Mouse (Mus musculus) heart, embryonic 12.5 days (tissue): ENCODE data around the gene Gm10318. TPM values are rescaled to one million over a fixed set of nuclear protein-coding genes. Genes with fewer than 3 reads are reported as not detected.

Source experiments
- ATAC-seq: fragments of 200-750 bp; cut with Nextera tagmentation; 2 replicates; pipeline ENCODE4 v1.8.0; 2017; ENCODE audit warnings: moderate TSS enrichment, moderate library complexity; ENCODE audit not compliant: insufficient number of reproducible peaks, low FRiP score
- H3K27ac ChIP-seq: fragments of 300-500 bp; sonication (generic); 2 replicates; pipeline ENCODE4 v1.5.1; 2016; ENCODE audit warnings: mild to moderate bottlenecking, moderate library complexity; ENCODE audit not compliant: poor library complexity, severe bottlenecking
- H3K27me3 ChIP-seq: fragments of 300-500 bp; sonication (generic); replicated peaks from 2 replicates; pipeline ENCODE4 v1.6.1; 2016; ENCODE audit warnings: mild to moderate bottlenecking, moderate library complexity
- H3K36me3 ChIP-seq: fragments of 300-500 bp; sonication (generic); 2 replicates; pipeline ENCODE4 v1.6.1; 2016; ENCODE audit warnings: mild to moderate bottlenecking, moderate library complexity
- H3K4me1 ChIP-seq: fragments of 300-500 bp; sonication (generic); replicated peaks from 2 replicates; pipeline ENCODE4 v1.6.1; 2016; ENCODE audit warnings: mild to moderate bottlenecking
- H3K4me2 ChIP-seq: fragments of 300-500 bp; sonication (generic); 2 replicates; pipeline ENCODE4 v1.6.1; 2016; ENCODE audit warnings: mild to moderate bottlenecking, moderate library complexity
- H3K4me3 ChIP-seq: fragments of 300-500 bp; sonication (generic); 2 replicates; pipeline ENCODE4 v1.5.1; 2016; ENCODE audit warnings: mild to moderate bottlenecking
- H3K9ac ChIP-seq: fragments of 300-500 bp; sonication (generic); 2 replicates; pipeline ENCODE4 v1.6.1; 2016; ENCODE audit warnings: mild to moderate bottlenecking, moderate library complexity
- H3K9me3 ChIP-seq: fragments of 300-500 bp; sonication (generic); replicated peaks from 2 replicates; pipeline ENCODE4 v1.6.1; 2016; ENCODE audit warnings: mild to moderate bottlenecking, moderate library complexity
- WGBS: fragments of 180-500 bp; shearing (Covaris S2); methylation state at CpG from one replicate; pipeline ENCODE4 v1.1.7; 2016; 5-methylcytosine and 5-hydroxymethylcytosine counted together
- polyA plus RNA-seq: library from polyadenylated mRNA; unstranded; fragments of >200 nt; fragmentation: Nextera tagmentation; extraction: Ambion mirVana; gene quantifications from 2 replicates; pipeline ENCODE4 v1.2.1, GENCODE M21; 2016

Gene Gm10318
- polyA plus RNA-seq, 1 experiment from 2014 or later, result not detected

GRCm38 (mm10) chr10:77890987-77891565 lies 38.4 kb downstream of the Gm10318 start:
- no peaks in the 10 kb centered on the region for H3K36me3 ChIP-seq
- no peak for ATAC-seq
- WGBS, result 79% methylated on average over 8 of the region's 8 CpGs
- H3K4me3 ChIP-seq, result no peak overlapping the region
- no peak overlapping the region for H3K9ac ChIP-seq
- H3K4me1 ChIP-seq, result peaks cover 10% of the 10 kb centered on the region
- no peak overlapping the region for H3K27ac ChIP-seq
- peaks cover 5% of the 10 kb centered on the region; the same call in 1 of the 2 replicates for H3K9me3 ChIP-seq
- H3K4me2 ChIP-seq, result no peak overlapping the region
- peaks cover 7% of the 10 kb centered on the region for H3K27me3 ChIP-seq

DNA sequence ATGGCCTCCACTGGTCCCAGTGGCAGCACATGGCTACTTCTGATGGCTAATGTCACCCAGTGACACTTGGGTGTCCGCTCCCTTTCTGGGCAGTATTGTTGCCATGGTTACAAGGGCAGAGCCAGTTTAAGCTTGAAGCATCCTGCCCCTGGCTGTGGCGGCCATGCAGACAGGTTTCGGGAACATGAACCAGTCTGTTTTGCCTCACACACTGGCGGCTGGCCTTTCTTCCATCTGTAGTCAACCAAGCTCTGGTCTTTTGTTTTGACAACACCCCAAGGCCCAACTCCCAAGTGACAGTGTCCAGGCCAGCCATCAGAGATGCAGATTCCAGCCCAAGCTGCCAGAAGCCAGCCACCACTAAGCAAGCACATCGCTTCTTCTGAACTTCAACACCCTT lies 42.9 kb downstream of the Gm10318 start:
- WGBS, result 34% methylated on average over 5 of the region's 5 CpGs
- H3K4me3 ChIP-seq, result no peak overlapping the region
- 0 out of 2 replicates have a peak, but pooled peaks have one; percentile 12 for ATAC-seq
- no peak overlapping the region for H3K4me2 ChIP-seq
- no peak overlapping the region for H3K27ac ChIP-seq
- peaks cover 10% of the 10 kb centered on the region for H3K27me3 ChIP-seq
- no peaks in the 10 kb centered on the region for H3K9me3 ChIP-seq
- H3K36me3 ChIP-seq, result no peaks in the 10 kb centered on the region
- peaks cover 12% of the 10 kb centered on the region for H3K4me1 ChIP-seq
- no peak overlapping the region for H3K9ac ChIP-seq

DNA sequence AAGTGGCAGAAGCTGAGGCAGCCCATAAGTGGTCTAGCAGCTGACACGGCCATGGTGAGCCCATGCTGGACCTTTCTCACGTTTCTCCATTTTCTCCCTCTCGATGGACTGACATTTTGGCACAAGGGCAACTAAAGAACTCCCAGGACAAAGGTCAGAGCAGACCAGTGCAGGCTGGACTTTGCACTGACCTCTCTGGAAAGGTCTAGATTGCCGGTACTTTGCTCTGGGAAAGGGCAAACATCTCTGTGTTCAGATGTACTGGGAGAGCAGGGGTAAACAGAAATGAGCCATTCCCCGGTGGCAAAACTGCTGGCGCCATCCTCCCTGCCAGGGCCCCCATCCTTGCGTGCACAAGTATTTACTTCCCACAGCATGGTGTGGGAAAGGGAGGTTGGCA lies 47.5 kb downstream of the Gm10318 start:
- peaks cover 23% of the 10 kb centered on the region for H3K27me3 ChIP-seq
- no peak overlapping the region for H3K9ac ChIP-seq
- H3K4me1 ChIP-seq, result peaks cover 26% of the 10 kb centered on the region
- H3K4me3 ChIP-seq, result no peak overlapping the region
- no peak for ATAC-seq
- H3K4me2 ChIP-seq, result no peak overlapping the region
- WGBS, result 73% methylated on average over 7 of the region's 7 CpGs
- H3K9me3 ChIP-seq, result peaks cover under 1% of the 10 kb centered on the region; the same call in 1 of the 2 replicates
- H3K36me3 ChIP-seq, result no peaks in the 10 kb centered on the region
- H3K27ac ChIP-seq, result no peak overlapping the region

DNA sequence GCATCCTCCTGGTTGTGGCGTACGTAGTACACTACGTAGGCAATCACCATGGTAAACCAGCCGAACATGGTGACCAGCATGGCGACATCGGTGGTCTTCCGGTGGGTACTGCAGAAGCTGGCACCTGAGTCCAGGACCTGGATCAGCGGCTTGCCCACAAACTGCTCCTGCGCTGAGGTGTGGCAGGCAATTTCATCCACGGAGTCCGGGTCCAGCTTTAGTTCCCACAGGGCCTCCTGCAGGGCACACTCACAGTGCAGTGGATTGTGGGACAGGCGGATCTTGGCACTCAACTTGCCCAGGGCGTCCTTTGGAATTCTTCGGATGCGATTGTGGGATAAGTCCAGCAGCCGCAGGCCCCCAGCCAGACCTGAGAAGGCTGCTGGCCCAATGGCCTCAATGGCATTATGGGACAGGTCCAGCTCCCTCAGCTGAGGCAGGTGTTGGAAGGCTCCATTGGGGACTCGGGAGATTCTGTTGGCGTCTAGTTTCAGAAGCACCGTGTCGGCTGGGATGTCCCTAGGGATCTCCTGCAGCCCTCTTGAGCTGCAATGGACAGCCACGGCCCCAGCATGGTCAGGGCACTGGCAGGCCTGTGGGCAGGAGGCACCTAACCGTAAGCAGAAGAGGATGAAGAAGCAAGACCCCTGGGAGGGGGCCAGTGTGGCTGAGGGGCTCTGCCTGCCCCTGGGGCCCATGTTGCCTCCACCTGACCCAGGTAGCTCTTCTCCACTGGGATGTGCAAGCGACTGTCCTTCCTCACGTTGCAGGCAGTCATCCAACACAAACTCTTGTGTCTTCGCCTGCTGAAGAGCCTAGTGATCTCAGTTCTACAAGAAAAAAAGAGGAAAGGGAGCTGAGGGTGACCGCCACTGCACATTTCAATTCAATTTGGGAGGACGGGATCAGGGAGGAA lies 48.5 kb downstream of the Gm10318 start:
- peaks cover 23% of the 10 kb centered on the region for H3K27me3 ChIP-seq
- H3K9me3 ChIP-seq, result peaks cover 4% of the 10 kb centered on the region; the same call in 1 of the 2 replicates
- peaks cover 15% of the 10 kb centered on the region for H3K4me1 ChIP-seq
- no peak overlapping the region for H3K9ac ChIP-seq
- WGBS, result 84% methylated on average over 27 of the region's 27 CpGs
- H3K36me3 ChIP-seq, result no peaks in the 10 kb centered on the region
- peak overlapping the region; percentile 69 for H3K4me2 ChIP-seq
- H3K4me3 ChIP-seq, result peak overlapping the region; percentile 64; the same call in 1 of the 2 replicates
- no peak overlapping the region for H3K27ac ChIP-seq
- no peak for ATAC-seq

GRCm38 (mm10) chr10:77901871-77902210 lies 49.2 kb downstream of the Gm10318 start:
- Histone ChIP-seq H3K36me3 (no peaks in the 10 kb centered on the region), H3K27me3 (peaks cover 23% of the 10 kb centered on the region), H3K27ac (no peak overlapping the region), H3K4me1 (peaks cover 13% of the 10 kb centered on the region), H3K9me3 (peaks cover 4% of the 10 kb centered on the region; the same call in 1 of the 2 replicates), H3K4me2 (peak overlapping the region; percentile 69), H3K9ac (peak overlapping the region; percentile 58), H3K4me3 (peak overlapping the region; percentile 64)
- 3% methylated on average over 14 of the region's 14 CpGs for WGBS
- ATAC-seq, result peak; percentile 7; the same call in 1 of the 2 replicates

- peaks cover 23% of the 10 kb centered on the region for H3K27me3 ChIP-seq
- no peak within 1 kb of the TSS for H3K27ac ChIP-seq
- peak within 1 kb of the TSS; percentile 64 for H3K4me3 ChIP-seq
- H3K9me3 ChIP-seq, result peaks cover 4% of the 10 kb centered on the region; the same call in 1 of the 2 replicates
- no peaks in the 10 kb centered on the region for H3K36me3 ChIP-seq
- peak; percentile 84 for ATAC-seq
- peak within 1 kb of the TSS; percentile 69 for H3K4me2 ChIP-seq
- WGBS, result 2% methylated on average over 44 of the region's 46 CpGs
- peaks cover 13% of the 10 kb centered on the region for H3K4me1 ChIP-seq
- peak within 1 kb of the TSS; percentile 58 for H3K9ac ChIP-seq
Observed at GRCm38 (mm10) chr10:77902211-77902893, 49.7 kb downstream of the Gm10318 start, which contains the start of gene Lrrc3. Gene Lrrc3, minus strand, starts transcription at chr10:77902536.

GRCm38 (mm10) chr10:77902894-77903715 lies 50.4 kb downstream of the Gm10318 start:
- H3K9ac ChIP-seq, result peak overlapping the region; percentile 58; the same call in 1 of the 2 replicates

More at GRCm38 (mm10) chr10:77902894-77903715, 50.4 kb downstream of the Gm10318 start:
- Histone ChIP-seq H3K4me3 (peak overlapping the region; percentile 64), H3K36me3 (no peaks in the 10 kb centered on the region), H3K4me2 (peak overlapping the region; percentile 69), H3K27me3 (peaks cover 23% of the 10 kb centered on the region), H3K27ac (no peak overlapping the region), H3K9me3 (peaks cover 4% of the 10 kb centered on the region; the same call in 1 of the 2 replicates), H3K4me1 (peaks cover 13% of the 10 kb centered on the region)
- WGBS, result 7% methylated on average over 35 of the region's 35 CpGs
- peak; percentile 70 for ATAC-seq

Other genes starting within 250 kb of the Gm10318 start
- gene Sumo3, start 246.8 kb upstream of the Gm10318 start, polyA plus RNA-seq, result 177 and 184 TPM in 2 replicates
- gene Gm49325, start 246.7 kb upstream of the Gm10318 start, polyA plus RNA-seq, result 14.5 TPM in 1 of 2 replicates, not detected in the other
- 69.5 and 72.8 TPM in 2 replicates for gene Ube2g2, start 230.6 kb upstream of the Gm10318 start, polyA plus RNA-seq
- gene Tspear, start 166.3 kb upstream of the Gm10318 start, polyA plus RNA-seq, result not detected in 2 replicates
- gene Gm19402, start 162.1 kb upstream of the Gm10318 start, polyA plus RNA-seq, result not detected in 2 replicates
- gene Gm9508, start 155.6 kb upstream of the Gm10318 start, polyA plus RNA-seq, result not detected in 2 replicates
- gene Gm10272, start 146.2 kb upstream of the Gm10318 start, polyA plus RNA-seq, result not detected in 2 replicates
- not detected in 2 replicates for gene Gm10024, start 141.4 kb upstream of the Gm10318 start, polyA plus RNA-seq
- not detected in 2 replicates for gene Gm10142, start 137.1 kb upstream of the Gm10318 start, polyA plus RNA-seq
- not detected in 2 replicates for gene Krtap12-1, start 132.3 kb upstream of the Gm10318 start, polyA plus RNA-seq
- not detected in 2 replicates for gene Gm10100, start 126.4 kb upstream of the Gm10318 start, polyA plus RNA-seq
- gene Gm18596, start 110.2 kb upstream of the Gm10318 start, polyA plus RNA-seq, result not detected in 2 replicates
- not detected in 2 replicates for gene Gm9736, start 101.5 kb upstream of the Gm10318 start, polyA plus RNA-seq
- not detected in 2 replicates for gene Gm3233, start 93.2 kb upstream of the Gm10318 start, polyA plus RNA-seq
- not detected in 2 replicates for gene Gm3238, start 81.5 kb upstream of the Gm10318 start, polyA plus RNA-seq
- not detected in 2 replicates for gene Gm7138, start 75.9 kb upstream of the Gm10318 start, polyA plus RNA-seq
- gene Gm3250, start 70.3 kb upstream of the Gm10318 start, polyA plus RNA-seq, result not detected in 2 replicates
- gene Gm7137, start 64.7 kb upstream of the Gm10318 start, polyA plus RNA-seq, result not detected in 2 replicates
- gene Gm9639, start 57.8 kb upstream of the Gm10318 start, polyA plus RNA-seq, result not detected in 2 replicates
- gene Gm19668, start 53.7 kb upstream of the Gm10318 start, polyA plus RNA-seq, result not detected in 2 replicates
- not detected in 2 replicates for gene Gm9507, start 41.0 kb upstream of the Gm10318 start, polyA plus RNA-seq
- not detected in 2 replicates for gene Gm2696, start 38.2 kb upstream of the Gm10318 start, polyA plus RNA-seq
- gene Krtap10-4, start 25.8 kb upstream of the Gm10318 start, polyA plus RNA-seq, result not detected in 2 replicates
- gene Krtap10-10, start 16.9 kb upstream of the Gm10318 start, polyA plus RNA-seq, result not detected in 2 replicates
- gene Gm36176, start 6.1 kb upstream of the Gm10318 start, polyA plus RNA-seq, result not detected in 2 replicates
- gene Gm3285, start 9.1 kb downstream of the Gm10318 start, polyA plus RNA-seq, result not detected in 2 replicates
- gene Lrrc3, start 49.7 kb downstream of the Gm10318 start, polyA plus RNA-seq, result 1.9 and 2.1 TPM in 2 replicates
- 0.19 and 0.32 TPM in 2 replicates for gene Trpm2, start 117.7 kb downstream of the Gm10318 start, polyA plus RNA-seq
- gene 1810043G02Rik, start 125.7 kb downstream of the Gm10318 start, polyA plus RNA-seq, result 14.8 and 15.6 TPM in 2 replicates
- gene Pfkl, start 157.2 kb downstream of the Gm10318 start, polyA plus RNA-seq, result 220 and 226 TPM in 2 replicates
- gene Dnmt3l, start 189.1 kb downstream of the Gm10318 start, polyA plus RNA-seq, result not detected in 2 replicates
- gene Aire, start 190.8 kb downstream of the Gm10318 start, polyA plus RNA-seq, result 0.42 TPM in 1 of 2 replicates, not detected in the other
- gene Icosl, start 216.4 kb downstream of the Gm10318 start, polyA plus RNA-seq, result 1.5 and 1.6 TPM in 2 replicates